Mouse (Mus musculus): ENCODE measurements around the gene Epha2. TPM values are rescaled to one million over a fixed set of nuclear protein-coding genes. Genes with fewer than 3 reads are reported as not detected.

Epha2 gene
- polyA plus RNA-seq, 1 experiment from 2014 or later: 0.92 TPM

- Histone ChIP-seq H3K4me3 (replicated peaks; ENCODE audit: low read length) (no peak overlapping the region), H3K4me1 (replicated peaks; ENCODE audit: control insufficient read depth, insufficient read depth, low read length) (peaks cover 7% of the 10 kb centered on the region), H3K27ac (ENCODE audit: low read length) (no peak overlapping the region), H3K4me2 (ENCODE audit: low read length) (no peak overlapping the region), H3K36me3 (ENCODE audit: control insufficient read depth, insufficient read depth) (no peaks in the 10 kb centered on the region), H3K9me3 (ENCODE audit: control insufficient read depth, low read length) (no peaks in the 10 kb centered on the region), H3K27me3 (replicated peaks; ENCODE audit: control insufficient read depth, insufficient read depth, low read length) (no peaks in the 10 kb centered on the region), H3K9ac (replicated peaks; ENCODE audit: low read depth, low read length) (no peak overlapping the region)
- 86% methylated on average over 8 of the region's 8 CpGs for WGBS
- no peak for ATAC-seq
Observed at GRCm38 (mm10) chr4:141277157-141277556, 23.9 kb upstream of the Epha2 start.

- H3K27me3 ChIP-seq (replicated peaks; ENCODE audit: control insufficient read depth, insufficient read depth, low read length): no peaks in the 10 kb centered on the region
- no peak overlapping the region for H3K4me3 ChIP-seq (replicated peaks; ENCODE audit: low read length)
- no peaks in the 10 kb centered on the region for H3K36me3 ChIP-seq (ENCODE audit: control insufficient read depth, insufficient read depth)
- H3K27ac ChIP-seq (ENCODE audit: low read length): no peak overlapping the region
- H3K4me1 ChIP-seq (replicated peaks; ENCODE audit: control insufficient read depth, insufficient read depth, low read length): peaks cover 5% of the 10 kb centered on the region
- ATAC-seq: no peak
- no peak overlapping the region for H3K4me2 ChIP-seq (ENCODE audit: low read length)
- no peaks in the 10 kb centered on the region for H3K9me3 ChIP-seq (ENCODE audit: control insufficient read depth, low read length)
- H3K9ac ChIP-seq (replicated peaks; ENCODE audit: low read depth, low read length): no peak overlapping the region
- WGBS: 78% methylated on average over 7 of the region's 7 CpGs
Observed at GRCm38 (mm10) chr4:141278154-141278553, 22.9 kb upstream of the Epha2 start.

GRCm38 (mm10) chr4:141279327-141279726 is 21.7 kb upstream of the Epha2 start:
- Histone ChIP-seq H3K4me1 (replicated peaks; ENCODE audit: control insufficient read depth, insufficient read depth, low read length) (peaks cover 5% of the 10 kb centered on the region), H3K27ac (ENCODE audit: low read length) (no peak overlapping the region), H3K4me2 (ENCODE audit: low read length) (no peak overlapping the region), H3K9me3 (ENCODE audit: control insufficient read depth, low read length) (no peaks in the 10 kb centered on the region), H3K36me3 (ENCODE audit: control insufficient read depth, insufficient read depth) (no peaks in the 10 kb centered on the region), H3K4me3 (replicated peaks; ENCODE audit: low read length) (no peak overlapping the region), H3K27me3 (replicated peaks; ENCODE audit: control insufficient read depth, insufficient read depth, low read length) (no peaks in the 10 kb centered on the region), H3K9ac (replicated peaks; ENCODE audit: low read depth, low read length) (no peak overlapping the region)
- WGBS: 49% methylated on average over 15 of the region's 15 CpGs
- no peak for ATAC-seq

- H3K4me3 ChIP-seq (replicated peaks; ENCODE audit: low read length): no peak overlapping the region
- H3K27me3 ChIP-seq (replicated peaks; ENCODE audit: control insufficient read depth, insufficient read depth, low read length): no peaks in the 10 kb centered on the region
- no peaks in the 10 kb centered on the region for H3K36me3 ChIP-seq (ENCODE audit: control insufficient read depth, insufficient read depth)
- no peaks in the 10 kb centered on the region for H3K9me3 ChIP-seq (ENCODE audit: control insufficient read depth, low read length)
- no peak overlapping the region for H3K27ac ChIP-seq (ENCODE audit: low read length)
- no peak overlapping the region for H3K4me2 ChIP-seq (ENCODE audit: low read length)
- H3K4me1 ChIP-seq (replicated peaks; ENCODE audit: control insufficient read depth, insufficient read depth, low read length): peaks cover 1% of the 10 kb centered on the region; the same call in 1 of the 2 replicates
- no peak for ATAC-seq
- WGBS: 97% methylated on average over 6 of the region's 6 CpGs
- H3K9ac ChIP-seq (replicated peaks; ENCODE audit: low read depth, low read length): no peak overlapping the region
Observed at GRCm38 (mm10) chr4:141279783-141280182, 21.3 kb upstream of the Epha2 start.

- Histone ChIP-seq H3K36me3 (ENCODE audit: control insufficient read depth, insufficient read depth) (no peaks in the 10 kb centered on the region), H3K9me3 (ENCODE audit: control insufficient read depth, low read length) (no peaks in the 10 kb centered on the region), H3K27me3 (replicated peaks; ENCODE audit: control insufficient read depth, insufficient read depth, low read length) (peaks cover 3% of the 10 kb centered on the region; the same call in 1 of the 2 replicates), H3K27ac (ENCODE audit: low read length) (no peak overlapping the region), H3K4me2 (ENCODE audit: low read length) (no peak overlapping the region), H3K4me3 (replicated peaks; ENCODE audit: low read length) (no peak overlapping the region), H3K4me1 (replicated peaks; ENCODE audit: control insufficient read depth, insufficient read depth, low read length) (no peaks in the 10 kb centered on the region), H3K9ac (replicated peaks; ENCODE audit: low read depth, low read length) (no peak overlapping the region)
- ATAC-seq: no peak
- 90% methylated on average over 1 of the region's 1 CpGs for WGBS
Observed at GRCm38 (mm10) chr4:141280471-141280870, 20.6 kb upstream of the Epha2 start.

- H3K4me3 ChIP-seq (replicated peaks; ENCODE audit: low read length): no peak overlapping the region
- no peaks in the 10 kb centered on the region for H3K4me1 ChIP-seq (replicated peaks; ENCODE audit: control insufficient read depth, insufficient read depth, low read length)
- H3K27ac ChIP-seq (ENCODE audit: low read length): no peak overlapping the region
- 55% methylated on average over 6 of the region's 6 CpGs for WGBS
- peaks cover 4% of the 10 kb centered on the region; the same call in 1 of the 2 replicates for H3K27me3 ChIP-seq (replicated peaks; ENCODE audit: control insufficient read depth, insufficient read depth, low read length)
- no peaks in the 10 kb centered on the region for H3K36me3 ChIP-seq (ENCODE audit: control insufficient read depth, insufficient read depth)
- no peak overlapping the region for H3K4me2 ChIP-seq (ENCODE audit: low read length)
- no peak overlapping the region for H3K9ac ChIP-seq (replicated peaks; ENCODE audit: low read depth, low read length)
- no peaks in the 10 kb centered on the region for H3K9me3 ChIP-seq (ENCODE audit: control insufficient read depth, low read length)
- ATAC-seq: no peak
Observed at GRCm38 (mm10) chr4:141281153-141281552, 19.9 kb upstream of the Epha2 start.

GRCm38 (mm10) chr4:141281578-141281977 is 19.5 kb upstream of the Epha2 start:
- ATAC-seq: no peak
- Histone ChIP-seq H3K4me3 (replicated peaks; ENCODE audit: low read length) (no peak overlapping the region), H3K9ac (replicated peaks; ENCODE audit: low read depth, low read length) (no peak overlapping the region), H3K9me3 (ENCODE audit: control insufficient read depth, low read length) (no peaks in the 10 kb centered on the region), H3K36me3 (ENCODE audit: control insufficient read depth, insufficient read depth) (no peaks in the 10 kb centered on the region), H3K4me1 (replicated peaks; ENCODE audit: control insufficient read depth, insufficient read depth, low read length) (no peaks in the 10 kb centered on the region), H3K4me2 (ENCODE audit: low read length) (no peak overlapping the region), H3K27me3 (replicated peaks; ENCODE audit: control insufficient read depth, insufficient read depth, low read length) (peaks cover 6% of the 10 kb centered on the region), H3K27ac (ENCODE audit: low read length) (no peak overlapping the region)
- WGBS: 79% methylated on average over 1 of the region's 1 CpGs

GRCm38 (mm10) chr4:141282087-141282486 is 19.0 kb upstream of the Epha2 start:
- Histone ChIP-seq H3K4me2 (ENCODE audit: low read length) (no peak overlapping the region), H3K27ac (ENCODE audit: low read length) (no peak overlapping the region), H3K4me1 (replicated peaks; ENCODE audit: control insufficient read depth, insufficient read depth, low read length) (no peaks in the 10 kb centered on the region), H3K9me3 (ENCODE audit: control insufficient read depth, low read length) (no peaks in the 10 kb centered on the region), H3K4me3 (replicated peaks; ENCODE audit: low read length) (no peak overlapping the region), H3K36me3 (ENCODE audit: control insufficient read depth, insufficient read depth) (no peaks in the 10 kb centered on the region), H3K27me3 (replicated peaks; ENCODE audit: control insufficient read depth, insufficient read depth, low read length) (peaks cover 10% of the 10 kb centered on the region), H3K9ac (replicated peaks; ENCODE audit: low read depth, low read length) (no peak overlapping the region)
- WGBS: 60% methylated on average over 3 of the region's 3 CpGs
- no peak for ATAC-seq

- no peaks in the 10 kb centered on the region for H3K9me3 ChIP-seq (ENCODE audit: control insufficient read depth, low read length)
- no peak overlapping the region for H3K4me2 ChIP-seq (ENCODE audit: low read length)
- H3K27ac ChIP-seq (ENCODE audit: low read length): no peak overlapping the region
- no peaks in the 10 kb centered on the region for H3K36me3 ChIP-seq (ENCODE audit: control insufficient read depth, insufficient read depth)
- 56% methylated on average over 5 of the region's 5 CpGs for whole genome bisulfite sequencing
- no peak for ATAC-seq
- no peak overlapping the region for H3K9ac ChIP-seq (replicated peaks; ENCODE audit: low read depth, low read length)
- no peaks in the 10 kb centered on the region for H3K4me1 ChIP-seq (replicated peaks; ENCODE audit: control insufficient read depth, insufficient read depth, low read length)
- no peak overlapping the region for H3K4me3 ChIP-seq (replicated peaks; ENCODE audit: low read length)
- H3K27me3 ChIP-seq (replicated peaks; ENCODE audit: control insufficient read depth, insufficient read depth, low read length): peaks cover 14% of the 10 kb centered on the region
Observed at GRCm38 (mm10) chr4:141282623-141283022, 18.4 kb upstream of the Epha2 start.

GRCm38 (mm10) chr4:141283176-141283878 is 17.7 kb upstream of the Epha2 start:
- Histone ChIP-seq H3K4me1 (replicated peaks; ENCODE audit: control insufficient read depth, insufficient read depth, low read length) (no peaks in the 10 kb centered on the region), H3K36me3 (ENCODE audit: control insufficient read depth, insufficient read depth) (no peaks in the 10 kb centered on the region), H3K4me3 (replicated peaks; ENCODE audit: low read length) (no peak overlapping the region), H3K4me2 (ENCODE audit: low read length) (no peak overlapping the region), H3K9ac (replicated peaks; ENCODE audit: low read depth, low read length) (no peak overlapping the region), H3K27ac (ENCODE audit: low read length) (no peak overlapping the region), H3K27me3 (replicated peaks; ENCODE audit: control insufficient read depth, insufficient read depth, low read length) (peaks cover 16% of the 10 kb centered on the region), H3K9me3 (ENCODE audit: control insufficient read depth, low read length) (no peaks in the 10 kb centered on the region)
- no peak for ATAC-seq
- 64% methylated on average over 12 of the region's 12 CpGs for WGBS

Data from forebrain, embryonic 16.5 days (tissue).